Mouse (Mus musculus) large intestine, adult 2 months (tissue): ENCODE data around the gene Ddx5. TPM values are rescaled to one million over a fixed set of nuclear protein-coding genes. Genes with fewer than 3 reads are reported as not detected.

Experiments used
- DNase-seq: peaks from one replicate; pipeline ENCODE4 v3.0.0-alpha.2; 2012; ENCODE audit warnings: low read depth, low spot score
- WGBS: fragments of 180-500 bp; shearing (Covaris S2); methylation state at CpG from one replicate; pipeline ENCODE4 v1.1.7; 2018; 5-methylcytosine and 5-hydroxymethylcytosine counted together
- polyA plus RNA-seq: library from polyadenylated mRNA; depleted of rRNA; stranded (reverse); fragments of >200 nt; gene quantifications from 2 replicates; pipeline ENCODE4 v1.2.3, GENCODE M21; 2012; rRNA removed

Ddx5 gene
- polyA plus RNA-seq, 1 experiment, result 146 TPM

GRCm38 (mm10) chr11:106737178-106737621, 51.8 kb downstream of the Ddx5 start:
- no peak for DNase-seq
- 68% methylated on average over 12 of the region's 12 CpGs for WGBS

DNA sequence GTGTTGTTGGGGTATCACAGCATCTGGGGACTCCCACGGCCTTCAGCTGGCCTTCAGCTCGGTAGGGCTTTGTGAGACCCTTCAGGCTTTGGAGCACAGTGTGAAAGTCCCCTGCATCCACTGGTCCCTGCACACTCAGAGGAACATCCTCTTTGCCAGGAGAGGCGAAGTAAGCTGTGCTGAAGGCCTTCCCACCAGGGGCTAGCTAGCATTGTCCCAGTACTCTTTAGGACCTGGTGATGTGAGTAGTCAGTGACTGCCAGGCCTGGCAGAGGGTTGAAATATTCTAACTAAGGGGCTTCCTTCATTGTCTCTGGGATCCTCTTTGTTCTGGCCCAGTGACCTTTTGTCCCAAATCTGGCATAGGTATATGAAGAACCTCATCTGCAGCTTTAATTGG, 52.4 kb downstream of the Ddx5 start:
- WGBS, result 82% methylated on average over 3 of the region's 3 CpGs
- DNase-seq, result no peak

- WGBS, result 33% methylated on average over 4 of the region's 4 CpGs
- no peak for DNase-seq
Observed at GRCm38 (mm10) chr11:106730714-106731113, 58.3 kb downstream of the Ddx5 start.

Other genes with a start within 250 kb of the Ddx5 start
- 12.3 and 18.7 TPM in 2 replicates for gene Tex2, start 175.8 kb downstream of the Ddx5 start, polyA plus RNA-seq
- gene Pecam1, start 38.6 kb downstream of the Ddx5 start, polyA plus RNA-seq, result 15.8 and 21.1 TPM in 2 replicates
- gene Milr1, start 38.0 kb downstream of the Ddx5 start, polyA plus RNA-seq, result 1.3 and 1.7 TPM in 2 replicates
- 5.6 and 8.3 TPM in 2 replicates for gene Polg2, start 9.6 kb downstream of the Ddx5 start, polyA plus RNA-seq
- 1.9 and 2.3 TPM in 2 replicates for gene Cep95, start 67 bp upstream of the Ddx5 start, polyA plus RNA-seq
- gene Smurf2, start 131.5 kb upstream of the Ddx5 start, polyA plus RNA-seq, result 8.7 and 9.5 TPM in 2 replicates
- 48.5 and 53.4 TPM in 2 replicates for gene Kpna2, start 210.4 kb upstream of the Ddx5 start, polyA plus RNA-seq
- 0.78 and 1.5 TPM in 2 replicates for gene 1810010H24Rik, start 236.5 kb upstream of the Ddx5 start, polyA plus RNA-seq